Mouse (Mus musculus): ENCODE measurements around the gene Arhgap15.

- TF ChIP-seq POLR2A (IDR thresholded peaks at IDR 0.05; ENCODE audit: insufficient read depth, low read depth, low read length) (no peak), CTCF (IDR thresholded peaks at IDR 0.05) (no peak)
These were observed 47.8 kb downstream of the Arhgap15 start for GRCm38 (mm10) chr2:43796448-43796847.

All from heart, adult 2 months (tissue).